Mouse (Mus musculus) hindbrain, postnatal 0 days (tissue): ENCODE measurements around the gene Krtap9-3. TPM values are rescaled to one million over a fixed set of nuclear protein-coding genes. Genes with fewer than 3 reads are reported as not detected.

Source experiments
- ATAC-seq: fragments of 200-750 bp; cut with Nextera tagmentation; 2 replicates; pipeline ENCODE4 v1.8.0; 2017; ENCODE audit warnings: mild to moderate bottlenecking, moderate TSS enrichment, moderate library complexity
- DNase-seq: peaks from one replicate; pipeline ENCODE4 v3.0.0-alpha.2; 2015; ENCODE audit warnings: low spot score
- H3K27ac ChIP-seq: fragments of 300-500 bp; sonication (generic); 2 replicates; pipeline ENCODE4 v1.5.1; 2014; ENCODE audit warnings: mild to moderate bottlenecking
- H3K27me3 ChIP-seq: fragments of 300-500 bp; sonication (generic); 2 replicates; pipeline ENCODE4 v1.6.1; 2014; ENCODE audit warnings: low read length, mixed read lengths; ENCODE audit not compliant: insufficient read depth
- H3K36me3 ChIP-seq: fragments of 300-500 bp; sonication (generic); 2 replicates; pipeline ENCODE4 v1.6.1; 2014; ENCODE audit warnings: low read length, mixed read lengths; ENCODE audit not compliant: insufficient read depth
- H3K4me1 ChIP-seq: fragments of 300-500 bp; sonication (generic); 2 replicates; pipeline ENCODE4 v1.6.1; 2014; ENCODE audit warnings: antibody characterized with exemption, low read length, mixed read lengths; ENCODE audit not compliant: insufficient read depth
- H3K4me2 ChIP-seq: fragments of 300-500 bp; sonication (generic); 2 replicates; pipeline ENCODE4 v1.6.1; 2014; ENCODE audit warnings: low read depth, mild to moderate bottlenecking, low read length, moderate library complexity, mixed read lengths
- H3K4me3 ChIP-seq: fragments of 300-500 bp; sonication (generic); 2 replicates; pipeline ENCODE4 v1.5.1; 2014; ENCODE audit warnings: low read length
- H3K9ac ChIP-seq: fragments of 300-500 bp; sonication (generic); replicated peaks from 2 replicates; pipeline ENCODE4 v1.6.1; 2014; ENCODE audit warnings: mild to moderate bottlenecking, low read length, moderate library complexity, mixed read lengths
- H3K9me3 ChIP-seq: fragments of 300-500 bp; sonication (generic); 2 replicates; pipeline ENCODE4 v1.6.1; 2016; ENCODE audit warnings: low read length, mixed read lengths
- CTCF ChIP-seq: IDR thresholded peaks from 2 replicates; pipeline ENCODE4 v1.5.1; 2016; ENCODE audit warnings: antibody characterized with exemption, control low read depth, low read depth
- WGBS: fragments of 180-500 bp; shearing (Covaris S2); extraction: QIAGEN DNeasy Blood & Tissue Kit; methylation state at CpG from one replicate; pipeline ENCODE4 v1.1.7; 2014; 5-methylcytosine and 5-hydroxymethylcytosine counted together
- polyA plus RNA-seq: library from polyadenylated mRNA; unstranded; fragments of >200 nt; fragmentation: Nextera tagmentation; extraction: Ambion mirVana; gene quantifications from 2 replicates; pipeline ENCODE4 v1.2.1, GENCODE M21; 2015
- total RNA-seq: library from RNA; depleted of rRNA; stranded (reverse); fragments of >200 nt; gene quantifications from 2 replicates; pipeline ENCODE4 v1.2.3, GENCODE M21; 2014

Gene Krtap9-3
- total and polyA plus RNA-seq, 2 experiments from 2014 or later = not detected

- 30% methylated on average over 4 of the region's 4 CpGs for WGBS
- Histone ChIP-seq H3K4me3 (no peak overlapping the region), H3K27me3 (no peaks in the 10 kb centered on the region), H3K4me1 (no peaks in the 10 kb centered on the region), H3K4me2 (no peak overlapping the region), H3K9me3 (no peaks in the 10 kb centered on the region), H3K9ac (no peak overlapping the region), H3K27ac (no peak overlapping the region), H3K36me3 (no peaks in the 10 kb centered on the region)
- no peak for ATAC-seq
- DNase-seq = no peak
- TF ChIP-seq CTCF = no peak
Observed at GRCm38 (mm10) chr11:99573164-99573563, 24.7 kb downstream of the Krtap9-3 start.

GRCm38 (mm10) chr11:99566530-99566929 is 31.4 kb downstream of the Krtap9-3 start, which contains the start of gene Krtap3-1:
Gene Krtap3-1 (minus strand): TSS chr11:99566630.
- Histone ChIP-seq H3K36me3 (no peaks in the 10 kb centered on the region), H3K4me3 (no peak within 1 kb of the TSS), H3K9me3 (no peaks in the 10 kb centered on the region), H3K4me1 (no peaks in the 10 kb centered on the region), H3K27ac (no peak within 1 kb of the TSS), H3K9ac (no peak within 1 kb of the TSS), H3K27me3 (no peaks in the 10 kb centered on the region), H3K4me2 (no peak within 1 kb of the TSS)
- WGBS = 95% methylated on average over 7 of the region's 7 CpGs
- DNase-seq (no peak), ATAC-seq (no peak)
- TF ChIP-seq CTCF = no peak

GRCm38 (mm10) chr11:99562580-99562979 is 35.3 kb downstream of the Krtap9-3 start:
- WGBS = 83% methylated on average over 6 of the region's 6 CpGs
- H3K4me2 ChIP-seq = no peak overlapping the region
- ATAC-seq (no peak), DNase-seq (no peak)
- no peak overlapping the region for H3K9ac ChIP-seq
- no peaks in the 10 kb centered on the region for H3K36me3 ChIP-seq
- H3K4me1 ChIP-seq = no peaks in the 10 kb centered on the region
- no peak for TF ChIP-seq CTCF
- H3K9me3 ChIP-seq = no peaks in the 10 kb centered on the region
- H3K4me3 ChIP-seq = no peak overlapping the region
- no peaks in the 10 kb centered on the region for H3K27me3 ChIP-seq
- H3K27ac ChIP-seq = no peak overlapping the region

GRCm38 (mm10) chr11:99559366-99559765 is 38.5 kb downstream of the Krtap9-3 start, which contains the start of gene Gm11939:
Gene Gm11939 (minus strand): TSS chr11:99559466.
- ATAC-seq (no peak), DNase-seq (no peak)
- no peaks in the 10 kb centered on the region for H3K4me1 ChIP-seq
- H3K9me3 ChIP-seq = no peaks in the 10 kb centered on the region
- H3K36me3 ChIP-seq = no peaks in the 10 kb centered on the region
- H3K27me3 ChIP-seq = no peaks in the 10 kb centered on the region
- no peak within 1 kb of the TSS for H3K4me3 ChIP-seq
- no peak within 1 kb of the TSS for H3K4me2 ChIP-seq
- H3K27ac ChIP-seq = no peak within 1 kb of the TSS
- 90% methylated on average over 9 of the region's 9 CpGs for WGBS
- H3K9ac ChIP-seq = no peak within 1 kb of the TSS
- no peak for TF ChIP-seq CTCF

- Histone ChIP-seq H3K27me3 (no peaks in the 10 kb centered on the region), H3K9ac (no peak overlapping the region), H3K4me3 (no peak overlapping the region), H3K9me3 (no peaks in the 10 kb centered on the region), H3K4me2 (no peak overlapping the region), H3K4me1 (no peaks in the 10 kb centered on the region), H3K27ac (no peak overlapping the region), H3K36me3 (no peaks in the 10 kb centered on the region)
- WGBS = 85% methylated on average over 3 of the region's 3 CpGs
- no peak for TF ChIP-seq CTCF
- no peak for ATAC-seq
- no peak for DNase-seq
Observed at GRCm38 (mm10) chr11:99557976-99558745, 39.7 kb downstream of the Krtap9-3 start.

- H3K27me3 ChIP-seq = no peaks in the 10 kb centered on the region
- no peak for ATAC-seq
- DNase-seq = no peak
- no peak within 1 kb of the TSS for H3K9ac ChIP-seq
- no peak for TF ChIP-seq CTCF
- 77% methylated on average over 2 of the region's 2 CpGs for WGBS
- no peak within 1 kb of the TSS for H3K27ac ChIP-seq
- H3K4me1 ChIP-seq = no peaks in the 10 kb centered on the region
- no peaks in the 10 kb centered on the region for H3K36me3 ChIP-seq
- H3K9me3 ChIP-seq = no peaks in the 10 kb centered on the region
- no peak within 1 kb of the TSS for H3K4me3 ChIP-seq
- no peak within 1 kb of the TSS for H3K4me2 ChIP-seq
Observed at GRCm38 (mm10) chr11:99556753-99557152, 41.2 kb downstream of the Krtap9-3 start, which contains the start of gene Krtap3-2. Gene Krtap3-2 (minus strand): TSS chr11:99556853.

GRCm38 (mm10) chr11:99556195-99556594 is 41.7 kb downstream of the Krtap9-3 start:
- Histone ChIP-seq H3K27ac (no peak overlapping the region), H3K4me3 (no peak overlapping the region), H3K9ac (no peak overlapping the region), H3K4me1 (no peaks in the 10 kb centered on the region), H3K27me3 (no peaks in the 10 kb centered on the region), H3K9me3 (no peaks in the 10 kb centered on the region), H3K36me3 (no peaks in the 10 kb centered on the region), H3K4me2 (no peak overlapping the region)
- TF ChIP-seq CTCF = no peak
- ATAC-seq (no peak), DNase-seq (no peak)
- 89% methylated on average over 2 of the region's 2 CpGs for WGBS
